Mouse (Mus musculus): Measurements from ENCODE around the gene Dennd5b. TPM values are rescaled to one million over a fixed set of nuclear protein-coding genes. Genes with fewer than 3 reads are reported as not detected.

Dennd5b gene
- polyA plus RNA-seq (2015; fragmentation: Illumina TruSeq; extraction: RNeasy Lipid Tissue Mini Kit (QIAGEN cat#74804); ENCODE audit: low read depth, low replicate concordance), result 23.6 TPM

DNA sequence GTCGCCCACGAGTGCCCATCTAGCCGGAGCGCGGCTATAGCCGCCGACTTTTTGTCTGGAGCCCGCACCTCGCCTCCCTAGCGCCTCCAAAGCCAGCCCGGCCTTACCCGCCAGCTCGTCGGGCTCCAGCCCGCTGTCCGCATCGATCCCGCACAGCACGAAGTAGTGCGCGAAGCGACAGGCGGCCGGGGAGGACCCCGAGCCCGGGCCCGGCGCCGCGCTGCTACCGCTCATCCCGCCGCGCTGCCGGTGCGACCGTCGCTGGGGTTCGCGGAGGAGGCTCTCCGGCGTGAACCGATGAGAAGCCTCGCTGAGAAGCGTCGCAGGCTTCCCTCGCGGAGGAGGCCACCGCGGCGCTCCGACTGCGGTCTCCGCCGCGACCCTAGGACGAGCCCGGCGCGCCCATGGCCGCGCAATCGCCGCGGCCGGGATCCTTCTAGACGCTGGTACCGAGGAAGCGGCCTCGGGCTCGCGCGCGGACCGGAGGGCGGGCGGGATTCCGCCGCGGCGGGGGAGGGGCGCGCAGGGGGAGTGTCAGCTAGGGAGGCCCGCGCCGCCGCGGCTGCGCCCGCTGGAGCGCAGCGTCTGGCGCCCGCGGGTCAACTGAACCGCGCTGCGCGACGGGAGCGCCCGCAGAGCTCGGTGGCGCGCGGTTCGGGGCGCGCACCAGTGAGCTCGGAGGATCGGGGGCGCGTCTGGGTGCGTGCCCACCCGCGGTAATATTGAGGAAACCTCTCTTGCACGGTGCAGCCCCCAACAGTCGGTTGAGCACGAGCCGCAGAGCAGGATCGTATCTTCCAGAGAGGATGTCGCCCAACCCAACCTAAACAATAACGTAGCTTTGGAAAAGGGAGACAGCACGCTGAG lies at the start of gene Dennd5b:
Gene Dennd5b (minus strand): TSS at position 605 of the 867 bp plus-strand sequence.

DNA sequence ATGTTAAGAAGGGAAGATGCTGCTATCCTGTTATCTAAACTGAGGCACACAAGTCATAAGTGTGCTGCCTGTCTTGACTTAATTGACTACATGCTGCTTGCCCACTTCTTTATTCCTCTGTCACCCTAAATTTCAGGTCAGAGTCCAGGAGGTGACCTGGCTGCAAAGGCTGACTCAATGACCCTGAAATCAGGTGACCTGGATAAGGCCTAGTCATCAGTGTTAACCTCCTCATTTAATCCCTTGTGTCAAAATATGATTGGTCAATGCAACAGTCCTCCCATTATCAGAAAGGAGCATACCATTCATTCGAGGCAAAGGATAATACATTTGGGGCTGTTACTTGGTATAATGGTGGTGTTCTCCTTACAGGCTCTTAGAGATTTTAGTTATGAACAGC lies 38.0 kb upstream of the Dennd5b start, which contains the start of gene Etfbkmt:
Gene Etfbkmt (plus strand): TSS at position 379 of the 400 bp plus-strand sequence.

DNA sequence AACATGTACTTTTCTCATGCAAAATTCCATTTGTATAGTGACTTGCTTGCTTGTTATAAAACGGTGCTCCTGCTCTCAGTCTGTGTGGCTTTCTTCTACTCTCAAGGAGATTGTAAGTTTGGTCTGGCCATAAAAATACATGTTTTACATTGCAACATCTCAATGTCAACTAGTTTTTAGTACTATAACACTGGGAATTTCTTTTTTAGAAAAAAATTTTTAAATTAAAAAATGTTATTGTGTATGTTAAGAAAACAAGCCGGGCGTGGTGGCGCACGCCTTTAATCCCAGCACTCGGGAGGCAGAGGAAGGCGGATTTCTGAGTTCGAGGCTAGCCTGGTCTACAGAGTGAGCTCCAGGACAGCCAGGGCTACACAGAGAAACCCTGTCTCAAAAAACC lies 28.4 kb upstream of the Dennd5b start, which contains the start of gene Gm10203:
Gene Gm10203 (plus strand): TSS at position 301 of the 400 bp plus-strand sequence.

DNA sequence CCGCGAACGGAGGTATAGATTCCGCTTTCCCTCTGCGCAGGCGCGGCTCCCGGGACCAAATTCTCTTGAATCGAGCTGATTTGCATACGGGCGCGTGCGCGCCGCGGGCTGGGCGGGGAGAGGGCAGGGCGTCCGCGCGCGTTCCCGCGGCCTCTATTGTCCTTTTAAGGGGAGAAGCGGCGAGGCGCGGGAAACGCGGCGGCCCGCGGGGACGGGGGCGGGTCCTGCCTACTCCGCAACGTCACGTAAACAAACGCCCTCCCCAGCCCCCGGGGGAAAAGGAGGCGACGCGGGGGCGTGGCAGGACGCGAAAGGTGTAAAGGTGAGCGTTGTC lies 155.1 kb downstream of the Dennd5b start, which contains the start of gene Sinhcaf:
Gene Sinhcaf (minus strand): TSS at position 59 of the 334 bp plus-strand sequence.

Other genes starting within 250 kb of the Dennd5b start
- gene Caprin2, start 205.4 kb downstream of the Dennd5b start, polyA plus RNA-seq (2015; fragmentation: Illumina TruSeq; extraction: RNeasy Lipid Tissue Mini Kit (QIAGEN cat#74804); ENCODE audit: low read depth, low replicate concordance), result 9.7 TPM
- gene Sinhcaf, start 155.2 kb downstream of the Dennd5b start, polyA plus RNA-seq (2015; fragmentation: Illumina TruSeq; extraction: RNeasy Lipid Tissue Mini Kit (QIAGEN cat#74804); ENCODE audit: low read depth, low replicate concordance), result 4.6 TPM
- not detected for gene Gm10203, start 28.5 kb upstream of the Dennd5b start, polyA plus RNA-seq (2015; fragmentation: Illumina TruSeq; extraction: RNeasy Lipid Tissue Mini Kit (QIAGEN cat#74804); ENCODE audit: low read depth, low replicate concordance)
- gene Etfbkmt, start 38.2 kb upstream of the Dennd5b start, polyA plus RNA-seq (2015; fragmentation: Illumina TruSeq; extraction: RNeasy Lipid Tissue Mini Kit (QIAGEN cat#74804); ENCODE audit: low read depth, low replicate concordance), result 5.7 TPM
- 30.8 TPM for gene Amn1, start 87.0 kb upstream of the Dennd5b start, polyA plus RNA-seq (2015; fragmentation: Illumina TruSeq; extraction: RNeasy Lipid Tissue Mini Kit (QIAGEN cat#74804); ENCODE audit: low read depth, low replicate concordance)
- gene Resf1, start 207.7 kb upstream of the Dennd5b start, polyA plus RNA-seq (2015; fragmentation: Illumina TruSeq; extraction: RNeasy Lipid Tissue Mini Kit (QIAGEN cat#74804); ENCODE audit: low read depth, low replicate concordance), result 5.4 TPM

Measured in brain, adult 10 weeks (tissue).